Mouse (Mus musculus) liver, adult 2 months (tissue): ENCODE results near the gene Sohlh2.

Experiments
- CTCF ChIP-seq: fragments of 200-500 bp; IDR thresholded peaks from 2 replicates; pipeline ENCODE4 v1.5.1; 2011; ENCODE audit warnings: low read depth, low read length, control low read depth
- POLR2A ChIP-seq: fragments of 200-500 bp; IDR thresholded peaks from 2 replicates; pipeline ENCODE4 v1.6.1; 2011; ENCODE audit warnings: low read length, control low read depth; ENCODE audit not compliant: insufficient read depth; ENCODE audit errors: extremely low read depth

DNA sequence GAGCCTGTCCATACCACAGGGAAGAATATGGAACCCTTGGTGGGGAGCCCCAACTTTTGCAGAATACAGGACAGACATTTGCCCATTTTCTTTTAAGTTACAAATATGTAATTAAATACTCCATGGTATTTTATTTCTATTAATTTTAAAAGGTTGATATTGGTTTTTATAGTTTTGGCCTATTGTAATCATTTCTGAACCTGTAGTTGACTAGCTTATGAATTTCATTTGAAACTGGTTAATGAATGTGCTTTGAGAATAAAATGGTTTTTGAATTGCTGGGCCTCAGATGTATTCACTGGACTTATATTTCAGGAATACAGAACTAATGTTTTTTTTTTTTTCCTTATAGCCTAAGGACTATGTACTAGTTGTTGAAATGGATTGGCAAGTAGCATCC lies 44.8 kb upstream of the Sohlh2 start, which contains the start of gene Ccdc169:
- TF ChIP-seq POLR2A (no peak), CTCF (no peak)
